Mouse (Mus musculus): ENCODE data around the gene Ugt2a3.
"Not testable (repeated sequence)": the region's sequence is repeated elsewhere in the genome, so short reads cannot be mapped to it uniquely, and the experiment has no call there.

Gene Ugt2a3

GRCm38 (mm10) chr5:87336961-87337697, at the start of gene Ugt2a3:
Gene Ugt2a3 (minus strand): TSS chr5:87337195.
- no peak for DNase-seq

DNA sequence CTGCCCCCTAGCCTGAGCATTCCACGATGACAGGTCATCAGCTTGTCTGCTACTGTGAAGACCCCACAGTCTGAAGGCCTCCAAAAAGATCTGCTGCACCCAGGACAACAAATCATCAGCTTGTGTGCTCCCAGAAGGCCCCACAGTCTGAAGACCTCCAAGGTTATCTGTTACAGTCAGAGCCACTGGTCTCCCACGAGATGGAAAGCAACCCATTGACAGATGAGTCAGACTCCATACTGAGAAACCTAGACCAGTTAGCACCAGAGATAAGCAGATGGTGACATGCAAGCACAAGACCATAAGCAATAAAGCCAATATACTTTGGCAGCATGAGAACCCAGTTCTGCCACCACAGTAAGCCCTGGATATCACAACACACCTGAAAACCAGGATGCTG, 43.2 kb upstream of the Ugt2a3 start:
- DNase-seq = no peak

GRCm38 (mm10) chr5:87379825-87380224, 42.8 kb upstream of the Ugt2a3 start:
- no peak for DNase-seq

DNA sequence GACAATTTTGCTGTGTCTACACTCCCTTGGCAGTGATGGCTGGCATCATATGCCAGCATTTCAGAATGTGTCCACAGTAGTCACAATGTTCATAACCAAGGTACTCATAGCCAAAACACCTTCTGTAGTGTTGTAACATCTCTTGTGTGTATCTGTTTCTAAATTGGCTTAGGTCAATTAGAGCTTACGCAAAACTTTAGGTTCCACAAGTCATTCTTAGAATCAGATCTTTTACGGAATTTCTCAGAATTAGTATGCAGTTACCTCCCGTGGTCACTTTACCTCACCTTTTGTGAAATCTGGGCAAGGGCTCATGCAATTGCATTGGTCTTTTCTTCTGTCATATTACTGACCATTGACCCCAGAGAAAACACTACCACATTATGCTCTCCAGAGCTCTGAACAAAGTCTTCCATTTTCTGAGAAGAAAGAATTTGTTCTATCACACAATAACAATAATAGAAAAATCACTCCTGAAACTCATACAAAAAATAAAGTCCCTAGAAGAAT, 38.9 kb upstream of the Ugt2a3 start:
- DNase-seq = no peak

DNA sequence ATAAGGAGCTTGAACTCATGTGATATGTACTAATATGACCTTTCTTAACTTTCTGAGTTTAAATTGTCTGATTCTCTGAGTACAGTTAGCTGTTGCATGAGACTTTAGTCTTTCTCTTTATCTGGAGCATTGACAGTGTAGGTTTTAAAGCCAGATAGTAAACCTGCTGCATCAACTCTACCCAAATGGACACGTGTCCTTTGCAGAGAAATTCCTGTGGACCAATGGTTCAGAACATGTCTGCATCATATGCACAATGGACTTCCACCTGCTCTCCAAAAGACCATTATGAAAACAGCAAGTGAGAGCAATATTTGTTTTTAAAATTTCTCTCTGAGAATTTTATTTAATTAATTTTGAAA, 36.5 kb upstream of the Ugt2a3 start:
- no peak for DNase-seq

DNA sequence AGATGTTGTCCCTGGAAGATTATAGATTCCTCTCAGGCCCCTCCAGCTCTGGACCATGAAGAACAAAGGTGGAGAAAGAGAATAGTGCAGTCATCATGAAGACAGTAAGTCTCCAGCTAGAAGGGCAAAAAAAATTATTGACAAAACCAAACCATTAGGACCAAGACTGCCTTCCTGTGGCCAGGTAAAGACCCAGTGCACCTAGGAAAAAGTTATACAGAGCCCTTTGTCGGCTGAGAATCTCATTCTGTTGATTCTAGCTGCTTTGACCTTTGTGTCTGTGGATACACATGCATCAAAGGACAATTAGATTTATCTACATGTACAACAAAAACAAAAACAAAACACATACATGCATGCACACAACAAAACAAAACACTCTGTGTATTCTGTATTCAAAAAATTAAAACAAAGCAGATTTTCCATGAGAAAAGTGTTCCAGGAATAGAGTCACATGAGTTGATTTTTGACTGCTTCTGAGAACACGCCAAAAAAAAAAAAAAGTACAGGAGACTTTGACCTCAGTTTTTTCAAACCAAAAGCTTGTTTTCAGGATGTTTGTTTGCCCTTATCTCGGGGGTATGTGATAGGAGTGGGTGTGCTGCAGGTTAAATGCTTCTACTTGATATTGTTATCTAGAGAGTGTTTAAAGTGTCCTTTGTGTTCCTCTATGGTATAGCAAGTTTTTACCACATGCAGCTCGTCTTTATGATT, 36.0 kb upstream of the Ugt2a3 start:
- not testable (repeated sequence) for DNase-seq

GRCm38 (mm10) chr5:87350350-87350749, 13.4 kb upstream of the Ugt2a3 start:
- DNase-seq = no peak

- not testable (repeated sequence) for DNase-seq
Observed at GRCm38 (mm10) chr5:87349150-87349549, 12.2 kb upstream of the Ugt2a3 start.

DNA sequence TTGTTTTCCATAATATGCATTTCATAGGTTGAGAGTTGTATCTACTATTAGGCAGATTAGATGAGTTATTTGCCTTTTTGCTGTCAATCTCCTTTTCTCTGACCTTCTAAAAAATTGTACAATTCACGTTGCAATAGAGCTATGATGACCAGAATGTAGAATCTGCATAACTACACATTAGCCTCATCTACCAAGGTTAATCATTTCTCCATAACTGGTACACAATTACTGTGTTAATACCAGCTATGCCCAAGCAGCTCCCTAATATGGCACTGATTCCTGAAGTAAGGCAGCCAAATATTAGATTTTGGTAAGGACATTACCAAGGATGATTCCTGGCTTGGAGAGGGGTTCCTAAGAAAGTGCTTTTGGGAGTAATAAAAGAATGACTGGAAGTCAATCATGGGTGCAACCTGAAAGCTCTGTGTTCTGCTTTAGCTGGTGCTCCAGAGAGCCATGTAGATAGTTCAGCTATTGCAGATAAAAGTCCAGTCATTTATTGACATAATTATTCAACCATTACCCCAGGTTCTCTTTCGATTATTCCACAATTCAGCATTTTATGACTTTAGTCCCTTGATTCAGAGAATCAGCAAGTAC, 10.6 kb upstream of the Ugt2a3 start:
- DNase-seq = not testable (repeated sequence)

GRCm38 (mm10) chr5:87340461-87340860, 3.5 kb upstream of the Ugt2a3 start:
- no peak for DNase-seq

DNA sequence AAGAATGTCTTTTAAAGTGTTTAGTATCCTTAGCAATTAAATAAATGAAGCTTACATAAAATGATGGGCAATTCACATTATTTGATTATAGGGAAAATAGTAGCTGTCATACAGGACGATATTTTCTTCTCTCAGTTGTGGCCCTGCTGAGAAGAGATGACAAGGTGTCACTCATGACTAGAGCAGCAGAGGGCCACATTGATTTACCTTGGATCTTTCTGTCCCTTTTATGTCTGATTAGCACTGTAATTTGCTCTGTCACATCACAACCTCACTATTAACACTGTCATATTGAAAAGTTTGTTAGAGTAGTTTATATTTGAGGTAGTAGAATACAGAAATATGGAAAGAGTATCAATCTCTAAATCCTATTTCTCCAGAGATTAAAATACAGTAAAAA, 1.8 kb downstream of the Ugt2a3 start:
- no peak for DNase-seq

GRCm38 (mm10) chr5:87333584-87333983, 3.4 kb downstream of the Ugt2a3 start:
- DNase-seq = no peak

DNA sequence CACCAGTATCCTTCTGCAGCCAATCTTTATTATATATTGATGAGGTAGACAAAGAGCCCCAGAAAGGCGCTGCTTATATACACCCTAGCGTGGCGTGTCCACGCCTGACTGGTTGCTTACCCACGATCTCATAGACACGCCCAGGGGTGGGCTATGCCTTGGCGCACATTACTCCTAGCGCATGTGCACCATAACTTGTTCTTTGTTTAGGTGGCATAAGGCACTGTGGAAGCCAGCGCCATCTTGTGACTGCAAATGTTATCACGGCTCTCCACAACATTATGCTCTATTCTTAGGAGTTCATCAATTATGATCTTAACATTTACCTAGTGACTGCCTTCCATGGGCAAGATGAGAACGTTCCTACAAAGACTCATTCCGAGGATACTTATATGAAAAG, 25.6 kb downstream of the Ugt2a3 start:
- no peak for DNase-seq

DNA sequence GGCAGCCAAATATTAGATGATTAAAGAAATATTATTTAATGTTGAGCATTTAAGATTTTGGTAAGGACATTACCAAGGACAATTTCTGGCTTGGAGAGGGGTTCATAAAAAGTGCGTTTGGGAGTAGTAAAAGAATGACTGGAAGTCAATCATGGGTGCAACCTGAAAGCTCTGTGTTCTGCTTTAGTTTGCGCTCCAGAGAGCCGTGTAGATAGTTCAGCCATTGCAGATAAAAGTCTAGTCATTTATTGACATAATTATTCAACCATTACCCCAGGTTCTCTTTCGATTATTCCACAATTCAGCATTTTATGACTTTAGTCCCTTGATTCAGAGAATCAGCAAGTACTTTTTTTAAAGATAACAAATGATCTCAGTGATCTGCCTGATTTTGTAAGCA, 50.8 kb downstream of the Ugt2a3 start:
- not testable (repeated sequence) for DNase-seq

DNA sequence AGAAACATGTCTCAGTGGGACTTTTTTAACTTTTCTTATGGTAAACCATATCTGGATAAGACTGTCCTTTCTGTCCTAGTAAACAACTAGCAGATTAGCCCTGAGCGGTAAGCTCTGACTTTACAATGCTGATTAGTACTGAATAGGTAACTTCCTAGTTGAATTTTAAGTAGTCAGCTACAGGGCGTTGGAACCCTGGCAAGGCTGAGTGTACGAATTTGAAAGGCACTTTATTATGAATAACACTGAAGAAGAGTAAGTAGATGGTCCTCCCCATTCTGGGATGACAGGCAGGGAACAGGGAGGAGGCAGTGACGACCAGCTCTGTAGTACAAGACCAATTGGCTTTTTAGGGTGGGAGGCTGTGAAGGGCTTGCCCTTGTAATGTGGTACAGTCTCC, 61.0 kb downstream of the Ugt2a3 start:
- DNase-seq = not testable (repeated sequence)

DNA sequence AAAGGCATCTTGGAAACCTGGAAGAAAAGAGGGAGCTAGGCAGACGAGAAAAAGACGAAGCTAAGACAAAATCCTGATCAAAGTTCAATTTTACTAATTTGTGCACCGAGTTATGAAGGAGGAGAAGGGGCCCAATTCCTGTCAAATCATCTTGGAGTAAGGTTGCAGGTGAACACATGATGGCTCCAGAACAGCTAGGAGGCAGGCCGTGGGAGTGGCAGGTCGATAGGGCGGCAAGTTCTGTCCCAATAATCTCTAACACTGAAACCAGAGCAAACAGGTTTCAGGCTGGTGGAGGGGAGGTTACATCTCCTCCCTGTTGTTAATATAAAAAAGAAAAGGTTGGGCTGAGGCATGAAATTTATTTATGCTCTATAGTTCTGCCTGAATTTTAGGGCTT, 61.4 kb downstream of the Ugt2a3 start:
- DNase-seq = no peak
